Mouse (Mus musculus) C2C12 (cell line): Measurements from ENCODE around the gene Gmpr. TPM values are rescaled to one million over a fixed set of nuclear protein-coding genes. Genes with fewer than 3 reads are reported as not detected.

Source experiments
- H3K27me3 ChIP-seq: one replicate; pipeline ENCODE4 v1.6.1; 2011; ENCODE audit not compliant: control insufficient read depth, insufficient read depth, insufficient read length
- H3K36me3 ChIP-seq: one replicate; pipeline ENCODE4 v1.6.1; 2011; ENCODE audit not compliant: control insufficient read depth, insufficient read depth
- H3K4me3 ChIP-seq: one replicate; pipeline ENCODE4 v1.5.1; 2011; ENCODE audit warnings: mild to moderate bottlenecking, control low read depth; ENCODE audit not compliant: poor library complexity, insufficient read depth, severe bottlenecking
- H3K79me2 ChIP-seq: one replicate; pipeline ENCODE4 v1.6.1; 2011; ENCODE audit not compliant: control insufficient read depth, insufficient read depth
- H3K79me3 ChIP-seq: one replicate; pipeline ENCODE4 v1.6.1; 2011; ENCODE audit warnings: low read depth, control low read depth
- H3ac ChIP-seq: one replicate; pipeline ENCODE3; 2011; ENCODE audit warnings: low read depth; ENCODE audit not compliant: control insufficient read depth, insufficient read length
- CEBPB ChIP-seq: IDR thresholded peaks from one replicate; pipeline ENCODE4 v1.6.1; 2011; ENCODE audit warnings: low read depth, mild to moderate bottlenecking, control low read depth, moderate library complexity
- CTCF ChIP-seq: IDR thresholded peaks from one replicate; pipeline ENCODE4 v1.5.1; 2011; ENCODE audit not compliant: control insufficient read depth, insufficient read depth, insufficient read length
- FOSL1 ChIP-seq: IDR thresholded peaks from one replicate; pipeline ENCODE4 v1.8.0; 2011; ENCODE audit warnings: mild to moderate bottlenecking, low read length; ENCODE audit not compliant: poor library complexity, insufficient read depth, severe bottlenecking
- MAX ChIP-seq: IDR thresholded peaks from one replicate; pipeline ENCODE4 v1.6.1; 2011; ENCODE audit warnings: mild to moderate bottlenecking, control low read depth
- MYOD1 ChIP-seq: IDR thresholded peaks from one replicate; pipeline ENCODE4 v1.6.1; 2011; ENCODE audit warnings: low read depth; ENCODE audit not compliant: control insufficient read depth, insufficient read length
- MYOG ChIP-seq: IDR thresholded peaks from one replicate; pipeline ENCODE4 v1.6.1; 2011; ENCODE audit not compliant: control insufficient read depth, insufficient read length; ENCODE audit errors: extremely low read depth
- USF1 ChIP-seq: IDR thresholded peaks from one replicate; pipeline ENCODE4 v1.6.1; 2011; ENCODE audit warnings: low read depth, mild to moderate bottlenecking, control low read depth, moderate library complexity
- polyA plus RNA-seq: library from polyadenylated mRNA; unstranded; fragments of >200 nt; fragmentation: generic; extraction: Trizol; gene quantifications from one replicate; pipeline ENCODE4 v1.2.1, GENCODE M21; 2012; ENCODE audit warnings: missing spikeins

The Gmpr gene
- polyA plus RNA-seq, 1 experiment = 12.9 TPM

- H3K36me3 ChIP-seq = no peaks in the 10 kb centered on the region
- no peaks in the 10 kb centered on the region for H3K27me3 ChIP-seq
- H3ac ChIP-seq = no peak overlapping the region
- no peaks in the 10 kb centered on the region for H3K79me2 ChIP-seq
- H3K79me3 ChIP-seq = no peaks in the 10 kb centered on the region
- no peak overlapping the region for H3K4me3 ChIP-seq
- no peak for TF ChIP-seq MAX
- no peak for TF ChIP-seq CEBPB
- no peak for TF ChIP-seq CTCF
- TF ChIP-seq MYOD1 = no peak
- no peak for TF ChIP-seq USF1
- no peak for TF ChIP-seq MYOG
- no peak for TF ChIP-seq FOSL1
These were observed 2.1 kb downstream of the Gmpr start for GRCm38 (mm10) chr13:45509366-45509765.

GRCm38 (mm10) chr13:45511706-45512435 is 4.6 kb downstream of the Gmpr start:
- H3K79me2 ChIP-seq = no peaks in the 10 kb centered on the region
- H3K27me3 ChIP-seq = no peaks in the 10 kb centered on the region
- no peak overlapping the region for H3K4me3 ChIP-seq
- TF ChIP-seq CEBPB = no peak
- TF ChIP-seq MAX = no peak
- no peak for TF ChIP-seq USF1
- TF ChIP-seq FOSL1 = no peak
- no peak for TF ChIP-seq MYOG
- TF ChIP-seq MYOD1 = no peak
- TF ChIP-seq CTCF = no peak
- H3K36me3 ChIP-seq = no peaks in the 10 kb centered on the region
- H3K79me3 ChIP-seq = no peaks in the 10 kb centered on the region
- no peak overlapping the region for H3ac ChIP-seq

GRCm38 (mm10) chr13:45512531-45512930 is 5.3 kb downstream of the Gmpr start:
- no peaks in the 10 kb centered on the region for H3K79me2 ChIP-seq
- no peak overlapping the region for H3K4me3 ChIP-seq
- TF ChIP-seq FOSL1 = no peak
- peak; percentile 26 for TF ChIP-seq MAX
- H3K36me3 ChIP-seq = no peaks in the 10 kb centered on the region
- no peaks in the 10 kb centered on the region for H3K27me3 ChIP-seq
- no peaks in the 10 kb centered on the region for H3K79me3 ChIP-seq
- H3ac ChIP-seq = no peak overlapping the region

- H3K79me2 ChIP-seq = no peaks in the 10 kb centered on the region
- H3ac ChIP-seq = no peak overlapping the region
- no peak overlapping the region for H3K4me3 ChIP-seq
- H3K27me3 ChIP-seq = no peaks in the 10 kb centered on the region
- H3K36me3 ChIP-seq = no peaks in the 10 kb centered on the region
- no peak for TF ChIP-seq MAX
- TF ChIP-seq CEBPB = no peak
- TF ChIP-seq USF1 = no peak
- no peak for TF ChIP-seq FOSL1
- H3K79me3 ChIP-seq = no peaks in the 10 kb centered on the region
These were observed 6.1 kb downstream of the Gmpr start for GRCm38 (mm10) chr13:45513009-45513984.

GRCm38 (mm10) chr13:45514115-45514514 is 6.9 kb downstream of the Gmpr start:
- H3K27me3 ChIP-seq = no peaks in the 10 kb centered on the region
- no peak overlapping the region for H3K4me3 ChIP-seq
- no peak for TF ChIP-seq CTCF
- no peak for TF ChIP-seq MYOG
- no peak for TF ChIP-seq MAX
- TF ChIP-seq USF1 = no peak
- no peak for TF ChIP-seq CEBPB
- no peak for TF ChIP-seq MYOD1
- TF ChIP-seq FOSL1 = no peak
- no peaks in the 10 kb centered on the region for H3K36me3 ChIP-seq
- no peaks in the 10 kb centered on the region for H3K79me2 ChIP-seq
- no peaks in the 10 kb centered on the region for H3K79me3 ChIP-seq
- no peak overlapping the region for H3ac ChIP-seq

- Histone ChIP-seq H3ac (no peak overlapping the region), H3K27me3 (no peaks in the 10 kb centered on the region), H3K4me3 (no peak overlapping the region), H3K79me3 (no peaks in the 10 kb centered on the region), H3K36me3 (no peaks in the 10 kb centered on the region), H3K79me2 (no peaks in the 10 kb centered on the region)
- TF ChIP-seq FOSL1 (no peak), MYOD1 (no peak)
These were observed 7.7 kb downstream of the Gmpr start for GRCm38 (mm10) chr13:45514832-45515422.
